Mouse (Mus musculus): ENCODE measurements around the gene Rab43. TPM values are rescaled to one million over a fixed set of nuclear protein-coding genes. Genes with fewer than 3 reads are reported as not detected.

Rab43 gene
- polyA plus RNA-seq, 1 experiment from 2014 or later, result 8.1 TPM

DNA sequence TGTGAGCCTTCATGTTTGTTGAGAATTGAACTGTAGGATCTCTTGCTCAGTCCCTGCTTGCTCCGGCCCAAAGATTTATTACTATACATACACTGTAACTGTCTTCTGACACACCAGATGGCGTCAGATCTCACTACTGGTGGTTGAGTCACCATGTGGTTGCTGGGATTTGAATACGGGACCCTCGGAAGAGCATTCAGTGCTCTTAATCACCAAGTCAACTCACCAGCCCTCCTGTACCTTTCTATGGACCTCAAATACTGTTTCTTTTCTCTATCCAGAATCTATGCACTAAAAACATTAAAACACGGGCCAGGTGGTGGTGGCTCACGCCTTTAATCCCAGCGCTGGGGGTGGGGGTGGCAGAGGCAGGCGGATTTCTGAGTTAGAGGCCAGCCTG, 29.7 kb upstream of the Rab43 start:
- Histone ChIP-seq H3K27ac (ENCODE audit: poor library complexity, severe bottlenecking) (no peak overlapping the region), H3K36me3 (peaks cover 38% of the 10 kb centered on the region), H3K9me3 (replicated peaks) (no peaks in the 10 kb centered on the region), H3K4me1 (replicated peaks) (peaks cover 12% of the 10 kb centered on the region; the same call in 1 of the 2 replicates), H3K4me3 (no peak overlapping the region), H3K27me3 (replicated peaks) (no peaks in the 10 kb centered on the region), H3K4me2 (no peak overlapping the region), H3K9ac (no peak overlapping the region)
- WGBS, result 82% methylated on average over 8 of the region's 8 CpGs
- ATAC-seq (ENCODE audit: insufficient number of reproducible peaks, low FRiP score), result no peak

GRCm38 (mm10) chr6:87839797-87840341, 27.9 kb upstream of the Rab43 start:
- peaks cover 12% of the 10 kb centered on the region; the same call in 1 of the 2 replicates for H3K4me1 ChIP-seq (replicated peaks)
- H3K27me3 ChIP-seq (replicated peaks), result no peaks in the 10 kb centered on the region
- peak overlapping the region; percentile 84 for H3K4me2 ChIP-seq
- H3K4me3 ChIP-seq, result no peak overlapping the region
- H3K9me3 ChIP-seq (replicated peaks), result no peaks in the 10 kb centered on the region
- no peak for ATAC-seq (ENCODE audit: insufficient number of reproducible peaks, low FRiP score)
- 59% methylated on average over 11 of the region's 11 CpGs for WGBS
- H3K27ac ChIP-seq (ENCODE audit: poor library complexity, severe bottlenecking), result 0 out of 2 replicates have a peak overlapping the region, but pooled peaks have one; percentile 3
- peaks cover 35% of the 10 kb centered on the region for H3K36me3 ChIP-seq
- H3K9ac ChIP-seq, result no peak overlapping the region; the same call in 1 of the 2 replicates

- Histone ChIP-seq H3K9ac (peak within 1 kb of the TSS; percentile 93), H3K27ac (ENCODE audit: poor library complexity, severe bottlenecking) (peak within 1 kb of the TSS; percentile 94), H3K36me3 (peaks cover 34% of the 10 kb centered on the region), H3K4me2 (peak within 1 kb of the TSS; percentile 84), H3K4me1 (replicated peaks) (peaks cover 12% of the 10 kb centered on the region; the same call in 1 of the 2 replicates), H3K4me3 (peak within 1 kb of the TSS; percentile 71), H3K27me3 (replicated peaks) (no peaks in the 10 kb centered on the region), H3K9me3 (replicated peaks) (no peaks in the 10 kb centered on the region)
- under 1% methylated on average over 46 of the region's 46 CpGs for WGBS
- peak; percentile 94 for ATAC-seq (ENCODE audit: insufficient number of reproducible peaks, low FRiP score)
Measured at GRCm38 (mm10) chr6:87838551-87839197, 26.7 kb upstream of the Rab43 start, which contains the start of gene Isy1. Gene Isy1 (minus strand): TSS chr6:87838798.

DNA sequence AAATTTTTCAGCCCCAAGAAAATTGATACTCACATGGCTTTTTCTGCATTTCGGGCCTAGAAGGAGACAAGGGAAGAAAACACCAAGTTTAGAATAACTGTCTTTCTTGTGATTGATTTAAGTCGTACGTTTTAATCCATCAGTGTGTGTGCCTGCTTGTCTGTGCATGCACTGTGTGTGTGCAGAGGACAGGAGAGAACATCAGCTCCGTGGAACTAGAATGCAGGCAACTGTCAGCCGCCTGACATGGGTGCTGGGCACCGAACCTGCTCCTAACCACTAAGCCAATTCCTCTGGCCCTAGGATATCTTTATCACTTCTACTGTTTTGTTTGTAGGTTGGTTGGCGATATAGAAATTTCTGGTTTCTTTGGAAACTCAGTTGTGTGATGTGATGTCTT, 23.7 kb upstream of the Rab43 start, which contains the start of gene Gm45140:
Gene Gm45140, minus strand, starts transcription at position 101 of the 400 bp plus-strand sequence.
- H3K4me3 ChIP-seq, result no peak within 1 kb of the TSS
- H3K9ac ChIP-seq, result no peak within 1 kb of the TSS
- ATAC-seq (ENCODE audit: insufficient number of reproducible peaks, low FRiP score), result no peak
- peaks cover 29% of the 10 kb centered on the region for H3K36me3 ChIP-seq
- 91% methylated on average over 7 of the region's 7 CpGs for WGBS
- no peaks in the 10 kb centered on the region for H3K9me3 ChIP-seq (replicated peaks)
- H3K27ac ChIP-seq (ENCODE audit: poor library complexity, severe bottlenecking), result no peak within 1 kb of the TSS
- H3K4me1 ChIP-seq (replicated peaks), result peaks cover 12% of the 10 kb centered on the region; the same call in 1 of the 2 replicates
- H3K27me3 ChIP-seq (replicated peaks), result no peaks in the 10 kb centered on the region
- H3K4me2 ChIP-seq, result no peak within 1 kb of the TSS

- H3K9me3 ChIP-seq (replicated peaks), result no peaks in the 10 kb centered on the region
- no peak overlapping the region for H3K27ac ChIP-seq (ENCODE audit: poor library complexity, severe bottlenecking)
- ATAC-seq (ENCODE audit: insufficient number of reproducible peaks, low FRiP score), result no peak
- H3K4me3 ChIP-seq, result no peak overlapping the region
- H3K27me3 ChIP-seq (replicated peaks), result no peaks in the 10 kb centered on the region
- H3K36me3 ChIP-seq, result peaks cover 91% of the 10 kb centered on the region
- 93% methylated on average over 2 of the region's 2 CpGs for WGBS
- no peak overlapping the region for H3K4me2 ChIP-seq
- no peaks in the 10 kb centered on the region for H3K4me1 ChIP-seq (replicated peaks)
- no peak overlapping the region for H3K9ac ChIP-seq
Measured at GRCm38 (mm10) chr6:87820366-87820765, 8.4 kb upstream of the Rab43 start.

GRCm38 (mm10) chr6:87814486-87814885, 2.5 kb upstream of the Rab43 start:
- Histone ChIP-seq H3K9me3 (replicated peaks) (no peaks in the 10 kb centered on the region), H3K27ac (ENCODE audit: poor library complexity, severe bottlenecking) (no peak overlapping the region), H3K9ac (no peak overlapping the region), H3K4me3 (no peak overlapping the region), H3K36me3 (peaks cover 41% of the 10 kb centered on the region), H3K27me3 (replicated peaks) (no peaks in the 10 kb centered on the region), H3K4me1 (replicated peaks) (peaks cover 18% of the 10 kb centered on the region), H3K4me2 (no peak overlapping the region)
- WGBS, result 92% methylated on average over 5 of the region's 5 CpGs
- no peak for ATAC-seq (ENCODE audit: insufficient number of reproducible peaks, low FRiP score)

DNA sequence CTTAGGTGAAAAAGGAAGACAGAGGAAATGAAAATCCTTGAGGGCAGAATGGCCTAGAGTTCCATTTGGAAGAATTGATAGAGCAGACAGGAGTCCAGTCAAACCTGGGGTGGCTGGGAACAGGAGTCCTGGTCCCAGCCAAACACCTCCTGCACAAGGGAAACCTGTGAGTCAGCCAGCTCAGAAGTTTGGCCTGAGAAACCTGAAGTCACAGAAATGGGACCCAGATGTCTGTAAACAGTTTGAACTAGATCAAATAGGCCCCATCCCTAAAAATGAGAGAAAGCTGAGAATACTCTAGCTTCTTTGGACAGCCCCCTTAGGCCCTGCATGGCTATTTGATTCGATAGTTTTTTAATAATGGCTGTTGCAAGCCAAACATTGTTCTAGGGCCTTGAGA, 692 bp upstream of the Rab43 start:
- H3K9ac ChIP-seq, result peak overlapping the region; percentile 84; the same call in 1 of the 2 replicates
- ATAC-seq (ENCODE audit: insufficient number of reproducible peaks, low FRiP score), result no peak
- no peak overlapping the region for H3K27ac ChIP-seq (ENCODE audit: poor library complexity, severe bottlenecking)
- H3K27me3 ChIP-seq (replicated peaks), result no peaks in the 10 kb centered on the region
- H3K4me3 ChIP-seq, result peak overlapping the region; percentile 86
- peaks cover 22% of the 10 kb centered on the region for H3K36me3 ChIP-seq
- no peaks in the 10 kb centered on the region for H3K9me3 ChIP-seq (replicated peaks)
- WGBS, result 71% methylated on average over 1 of the region's 1 CpGs
- H3K4me2 ChIP-seq, result peak overlapping the region; percentile 91
- H3K4me1 ChIP-seq (replicated peaks), result peaks cover 18% of the 10 kb centered on the region

- Histone ChIP-seq H3K4me1 (replicated peaks) (peaks cover 23% of the 10 kb centered on the region), H3K9ac (peak overlapping the region; percentile 84), H3K36me3 (peaks cover 6% of the 10 kb centered on the region), H3K4me2 (peak overlapping the region; percentile 91), H3K9me3 (replicated peaks) (no peaks in the 10 kb centered on the region), H3K27me3 (replicated peaks) (no peaks in the 10 kb centered on the region), H3K4me3 (peak overlapping the region; percentile 86), H3K27ac (ENCODE audit: poor library complexity, severe bottlenecking) (peak overlapping the region; percentile 79)
- under 1% methylated on average over 75 of the region's 77 CpGs for WGBS
- ATAC-seq (ENCODE audit: insufficient number of reproducible peaks, low FRiP score), result peak; percentile 22
Measured at GRCm38 (mm10) chr6:87810713-87811669, 973 bp downstream of the Rab43 start.

DNA sequence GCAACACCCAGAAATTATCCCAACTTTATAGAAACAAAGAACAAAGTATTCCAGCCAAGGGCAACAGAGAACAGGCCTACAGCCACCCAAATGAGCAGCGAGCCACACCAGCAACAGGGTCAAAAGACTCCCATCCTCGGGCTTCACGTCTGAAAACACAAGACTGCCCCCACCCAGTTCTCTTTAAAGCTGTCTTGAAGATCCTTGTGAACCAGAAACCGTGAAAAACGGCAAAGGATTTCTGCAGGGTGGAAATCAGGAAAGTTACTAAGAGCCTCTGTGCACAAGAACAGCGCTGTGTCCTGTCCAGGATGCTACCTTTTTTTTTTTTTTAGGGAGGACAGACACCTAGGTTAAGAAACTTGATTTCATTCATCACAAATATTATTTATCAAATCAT, 1.7 kb downstream of the Rab43 start:
- no peak overlapping the region for H3K27ac ChIP-seq (ENCODE audit: poor library complexity, severe bottlenecking)
- H3K4me2 ChIP-seq, result peak overlapping the region; percentile 91
- ATAC-seq (ENCODE audit: insufficient number of reproducible peaks, low FRiP score), result no peak
- WGBS, result 47% methylated on average over 6 of the region's 6 CpGs
- H3K4me1 ChIP-seq (replicated peaks), result peaks cover 27% of the 10 kb centered on the region
- no peaks in the 10 kb centered on the region for H3K9me3 ChIP-seq (replicated peaks)
- peak overlapping the region; percentile 84 for H3K9ac ChIP-seq
- H3K27me3 ChIP-seq (replicated peaks), result no peaks in the 10 kb centered on the region
- no peaks in the 10 kb centered on the region for H3K36me3 ChIP-seq
- peak overlapping the region; percentile 86 for H3K4me3 ChIP-seq

DNA sequence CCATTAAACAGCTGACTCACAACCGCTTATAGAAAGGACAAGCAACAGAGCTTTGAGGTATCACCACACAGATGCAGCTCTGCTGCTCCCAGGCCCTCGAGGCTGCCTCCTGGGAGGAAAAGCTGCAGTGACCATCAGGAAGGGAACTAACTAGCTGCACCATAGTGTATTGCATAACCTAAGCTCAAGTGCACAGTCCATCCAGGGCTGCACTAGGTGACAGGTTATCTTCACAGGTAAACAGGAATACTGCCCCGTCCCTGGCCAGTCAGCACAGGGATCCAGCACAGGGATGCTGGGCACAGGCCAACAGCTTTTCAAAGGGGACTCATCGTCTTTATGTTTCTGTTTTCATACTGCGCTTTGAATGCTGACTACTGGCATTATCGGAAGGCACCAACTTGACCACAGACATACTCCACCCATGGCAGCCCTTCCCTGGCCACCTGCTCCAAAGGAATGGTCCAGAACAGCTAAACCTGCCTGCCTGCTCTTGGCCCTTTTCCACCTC, 2.3 kb downstream of the Rab43 start:
- Histone ChIP-seq H3K27ac (ENCODE audit: poor library complexity, severe bottlenecking) (no peak overlapping the region), H3K27me3 (replicated peaks) (no peaks in the 10 kb centered on the region), H3K9me3 (replicated peaks) (no peaks in the 10 kb centered on the region), H3K9ac (no peak overlapping the region), H3K4me3 (no peak overlapping the region), H3K4me2 (peak overlapping the region; percentile 91; the same call in 1 of the 2 replicates), H3K36me3 (no peaks in the 10 kb centered on the region), H3K4me1 (replicated peaks) (peaks cover 27% of the 10 kb centered on the region)
- 86% methylated on average over 6 of the region's 6 CpGs for WGBS
- ATAC-seq (ENCODE audit: insufficient number of reproducible peaks, low FRiP score), result no peak
